Mouse (Mus musculus) myocyte (in vitro differentiated cells): ENCODE data around the gene Sept11.

ENCODE experiments used
- E2F4 ChIP-seq: IDR thresholded peaks from one replicate; pipeline ENCODE4 v1.6.1; 2011; ENCODE audit warnings: mild to moderate bottlenecking, control low read depth, moderate library complexity; ENCODE audit not compliant: insufficient read depth
- MAX ChIP-seq: IDR thresholded peaks from one replicate; pipeline ENCODE4 v1.6.1; 2011; ENCODE audit warnings: low read depth, mild to moderate bottlenecking, control low read depth
- MYOG ChIP-seq, 3 experiments: IDR thresholded peaks; one replicate each; pipeline ENCODE4 v1.6.1; 2011; ENCODE audit warnings: control low read depth in 2 of 3, low read depth in 2 of 3, mild to moderate bottlenecking in 2 of 3; ENCODE audit not compliant: insufficient read length in 2 of 3, control insufficient read depth in 1 of 3, insufficient read depth in 1 of 3
- POLR2A ChIP-seq: IDR thresholded peaks from one replicate; pipeline ENCODE4 v1.6.1; 2011; ENCODE audit warnings: low read depth, mild to moderate bottlenecking, control low read depth, moderate library complexity; ENCODE audit not compliant: insufficient read length
- POLR2AphosphoS2 ChIP-seq: IDR thresholded peaks from one replicate; pipeline ENCODE4 v1.6.1; 2011; ENCODE audit warnings: low read depth, control low read depth; ENCODE audit not compliant: insufficient read length
- USF1 ChIP-seq: IDR thresholded peaks from one replicate; pipeline ENCODE4 v1.6.1; 2011; ENCODE audit warnings: low read depth, mild to moderate bottlenecking, control low read depth, moderate library complexity

- TF ChIP-seq MYOG (IDR thresholded peaks at IDR 0.05; ENCODE audit: control insufficient read depth in 1 of 3, insufficient read depth in 1 of 3, insufficient read length in 2 of 3, low read depth in 2 of 3) (no peak), POLR2AphosphoS2 (no peak), POLR2A (no peak), E2F4 (no peak), MAX (no peak), USF1 (no peak)
Measured at GRCm38 (mm10) chr5:93143360-93144091, 50.3 kb downstream of the Sept11 start.
